Mouse (Mus musculus): ENCODE measurements at regions not wholly inside any gene's neighbourhood (a gene's known extent, or its start where the extent isn't known, plus 50 kb on each side); places are given as distances from the start of the nearest gene placed in this dataset.

- no peak for DNase-seq (ENCODE audit: low spot score in 2 of 2)
Measured at GRCm38 (mm10) chr10:48877477-48878473, 910.8 kb downstream of the Grik2 start.

GRCm38 (mm10) chr10:48872978-48873377 lies 915.6 kb downstream of the Grik2 start:
- peak in 1 of 2 experiments; percentile 11 for DNase-seq (ENCODE audit: low spot score in 2 of 2)

All from left cerebral cortex, adult 8-10 months (tissue).